In genomic region chr9:108055061-108055460, GRCm38 (mm10) we compare ENCODE assay signal across 30 mouse cellular contexts. TPM values are rescaled to one million over a fixed set of nuclear protein-coding genes. Genes with fewer than 3 reads are reported as not detected.
DNase-seq lines count a peak whose midpoint lies in the region; ATAC-seq and TF ChIP-seq lines count a peak whose summit lies in the region.
"Had no signal": no experiment of that assay in that cellular context is flagged by ENCODE, and none has a peak within 500 bp of the region (broad histone marks: within the 10 kb centered on the region; RNA-seq: fewer than 3 reads in every experiment).

No protein-coding gene starts in this region.

- TF ChIP-seq POLR2A in CH12.LX (IDR thresholded peaks at IDR 0.05; ENCODE audit: low read depth, low read length), result no peak

- H3K9ac ChIP-seq in embryonic facial prominence, embryonic 13.5 days, result 0 out of 2 replicates have a peak overlapping the region, but pooled peaks have one; percentile 33
- H3K9ac ChIP-seq in heart, embryonic 12.5 days, result 0 out of 2 replicates have a peak overlapping the region, but pooled peaks have one; percentile 23
- no peak overlapping the region for H3K9ac ChIP-seq in CH12.LX (ENCODE audit: insufficient read depth, low read depth)
- H3K9ac ChIP-seq: embryonic facial prominence, embryonic 12.5 days; hindbrain, embryonic 15.5 days; kidney, embryonic 15.5 days; limb, embryonic 13.5 days; liver, embryonic 14.5 days; lung, embryonic 15.5 days; midbrain, embryonic 12.5 days; neural tube, embryonic 13.5 days had no signal

- H3K4me3 ChIP-seq in embryonic facial prominence, embryonic 13.5 days, result no peak overlapping the region
- no peak overlapping the region for H3K4me3 ChIP-seq in embryonic facial prominence, embryonic 10.5 days
- H3K4me3 ChIP-seq in heart, embryonic 12.5 days, result no peak overlapping the region
- H3K4me3 ChIP-seq in CH12.LX (replicated peaks in 1 of 3; ENCODE audit: low read depth in 2 of 3, low read length in 2 of 3, poor library complexity in 1 of 3), result no peak overlapping the region
- H3K4me3 ChIP-seq: embryonic facial prominence, embryonic 12.5 days; erythroblast, embryonic 14.5 days; hindbrain, embryonic 10.5 days; hindbrain, embryonic 15.5 days; kidney, embryonic 15.5 days; left cerebral cortex, adult 2 months; limb, embryonic 13.5 days; lung, embryonic 15.5 days; midbrain, embryonic 12.5 days; neural tube, embryonic 13.5 days had no signal

- no peak for ATAC-seq in embryonic facial prominence, embryonic 13.5 days (ENCODE audit: insufficient number of reproducible peaks, insufficient read depth, low FRiP score, low TSS enrichment, low read depth)
- ATAC-seq in heart, embryonic 12.5 days (ENCODE audit: insufficient number of reproducible peaks, low FRiP score), result no peak
- ATAC-seq in granulocyte monocyte progenitor cell, adult 5-6 weeks (replicated peaks; ENCODE audit: poor library complexity, severe bottlenecking), result peak; percentile 22; the same call in 1 of the 2 replicates
- no peak for ATAC-seq in inflammation-experienced regulatory T-cells, adult 6 months
- ATAC-seq: forebrain, embryonic 16.5 days had no signal

- no peak overlapping the region for H3K27ac ChIP-seq in embryonic facial prominence, embryonic 13.5 days
- H3K27ac ChIP-seq in embryonic facial prominence, embryonic 10.5 days (replicated peaks), result no peak overlapping the region
- H3K27ac ChIP-seq in heart, embryonic 12.5 days (ENCODE audit: poor library complexity, severe bottlenecking), result no peak overlapping the region
- H3K27ac ChIP-seq in CH12.LX (ENCODE audit: insufficient read depth, low read depth), result no peak overlapping the region
- H3K27ac ChIP-seq: embryonic facial prominence, embryonic 12.5 days; hindbrain, embryonic 10.5 days; hindbrain, embryonic 15.5 days; kidney, embryonic 15.5 days; left cerebral cortex, adult 2 months; limb, embryonic 13.5 days; liver, embryonic 14.5 days; lung, embryonic 15.5 days; midbrain, embryonic 12.5 days; neural tube, embryonic 13.5 days had no signal

- no peak overlapping the region for H3K4me2 ChIP-seq in embryonic facial prominence, embryonic 13.5 days
- no peak overlapping the region for H3K4me2 ChIP-seq in heart, embryonic 12.5 days
- no peak overlapping the region for H3K4me2 ChIP-seq in CH12.LX (ENCODE audit: insufficient read depth, low read depth, poor library complexity, severe bottlenecking)
- H3K4me2 ChIP-seq: embryonic facial prominence, embryonic 12.5 days; heart, embryonic 11.5 days; hindbrain, embryonic 15.5 days; kidney, embryonic 15.5 days; limb, embryonic 13.5 days; lung, embryonic 15.5 days; midbrain, embryonic 12.5 days; neural tube, embryonic 13.5 days had no signal

- DNase-seq in embryonic facial prominence, embryonic 10.5 days (ENCODE audit: low spot score), result no peak
- no peak for DNase-seq in heart, postnatal 36 days
- DNase-seq in CH12.LX (ENCODE audit: extremely low read depth), result no peak
- DNase-seq in cerebellum, postnatal 14 days, result no peak
- DNase-seq: cerebellum, adult 8-10 months; gastrocnemius, postnatal 14 days; kidney, adult 18-20 months; right cerebral cortex, postnatal 4 days; thymus, postnatal 14 days had no signal

- dilution Hi-C loops in CH12.LX (cut with MboI; ENCODE audit: extremely low pct_ligation_motif_present, extremely low pct_unique_long_range_greater_than_20kb, low sequenced_read_pairs), result no loop called here

- intact Hi-C loops in heart, postnatal 36 days (cut with DNase I), result no loop called here

- no peaks in the 10 kb centered on the region for H3K9me3 ChIP-seq in embryonic facial prominence, embryonic 13.5 days
- no peaks in the 10 kb centered on the region for H3K9me3 ChIP-seq in embryonic facial prominence, embryonic 10.5 days
- no peaks in the 10 kb centered on the region for H3K9me3 ChIP-seq in heart, embryonic 12.5 days (replicated peaks)
- no peaks in the 10 kb centered on the region for H3K9me3 ChIP-seq in CH12.LX (replicated peaks; ENCODE audit: low read length)
- H3K9me3 ChIP-seq: embryonic facial prominence, embryonic 12.5 days; hindbrain, embryonic 10.5 days; hindbrain, embryonic 15.5 days; kidney, embryonic 15.5 days; limb, embryonic 13.5 days; lung, embryonic 15.5 days; midbrain, embryonic 12.5 days; neural tube, embryonic 13.5 days had no signal

- H3K79me2 ChIP-seq in CH12.LX (replicated peaks; ENCODE audit: control insufficient read depth, extremely low read depth, insufficient read depth, poor library complexity, severe bottlenecking), result no peaks in the 10 kb centered on the region

- in situ Hi-C loops in CH12.LX (cut with MboI; ENCODE audit: low pct_ligation_motif_present, low pct_unique_long_range_greater_than_20kb, low sequenced_read_pairs), result loop anchor here (5.0 kb wide), 1 partner anchor 88 kb away; no protein-coding TSS in a partner anchor

- no peak for TF ChIP-seq CTCF in CH12.LX (conservative IDR thresholded peaks at IDR 0.05 in 1 of 2, IDR thresholded peaks at IDR 0.05 in 1 of 2; ENCODE audit: low read depth in 2 of 2, low read length in 2 of 2)

- peaks cover 95% of the 10 kb centered on the region for H3K36me3 ChIP-seq in embryonic facial prominence, embryonic 13.5 days
- H3K36me3 ChIP-seq in embryonic facial prominence, embryonic 10.5 days (replicated peaks), result peaks cover 92% of the 10 kb centered on the region
- H3K36me3 ChIP-seq in heart, embryonic 12.5 days, result peaks cover 92% of the 10 kb centered on the region
- H3K36me3 ChIP-seq in CH12.LX (replicated peaks in 1 of 2; ENCODE audit: control insufficient read depth in 1 of 2, insufficient read depth in 1 of 2, low read length in 1 of 2), result peaks cover 92 to 98% of the 10 kb centered on the region in 2 experiments

- TF ChIP-seq EP300 in CH12.LX (IDR thresholded peaks at IDR 0.05; ENCODE audit: low read length), result no peak

- peaks cover 20% of the 10 kb centered on the region for H3K4me1 ChIP-seq in embryonic facial prominence, embryonic 13.5 days
- peaks cover 26% of the 10 kb centered on the region for H3K4me1 ChIP-seq in embryonic facial prominence, embryonic 10.5 days
- H3K4me1 ChIP-seq in heart, embryonic 12.5 days (replicated peaks), result peaks cover 24% of the 10 kb centered on the region
- peaks cover under 1 to 18% of the 10 kb centered on the region in 2 experiments; a peak in 2 of 4 replicates for H3K4me1 ChIP-seq in CH12.LX (ENCODE audit: control insufficient read depth in 1 of 2, insufficient read depth in 2 of 2)

- no peak for TF ChIP-seq RAD21 in CH12.LX (IDR thresholded peaks at IDR 0.05; ENCODE audit: low read depth, low read length)

- no peaks in the 10 kb centered on the region for H3K27me3 ChIP-seq in embryonic facial prominence, embryonic 13.5 days
- H3K27me3 ChIP-seq in embryonic facial prominence, embryonic 10.5 days (replicated peaks; ENCODE audit: low read depth, poor library complexity, severe bottlenecking), result no peaks in the 10 kb centered on the region
- no peaks in the 10 kb centered on the region for H3K27me3 ChIP-seq in heart, embryonic 12.5 days (replicated peaks)
- no peaks in the 10 kb centered on the region for H3K27me3 ChIP-seq in CH12.LX (replicated peaks)
- H3K27me3 ChIP-seq: embryonic facial prominence, embryonic 12.5 days; hindbrain, embryonic 15.5 days; kidney, embryonic 15.5 days; limb, embryonic 13.5 days; lung, embryonic 15.5 days; midbrain, embryonic 12.5 days; neural tube, embryonic 13.5 days had no signal

- WGBS in embryonic facial prominence, embryonic 13.5 days, result 88% methylated on average over 1 of the region's 1 CpGs
- WGBS in embryonic facial prominence, embryonic 10.5 days, result 72% methylated on average over 1 of the region's 1 CpGs
- 57% methylated on average over 1 of the region's 1 CpGs for WGBS in heart, embryonic 12.5 days

RNA-seq across cellular contexts. Expression of gene Amigo3, which starts 2.1 kb away (rescaled TPM):
- polyA plus RNA-seq in embryonic facial prominence, embryonic 13.5 days (2015; fragmentation: Nextera tagmentation; extraction: Ambion mirVana), result 3.4 and 3.7 TPM in 2 replicates
- 2.7 and 2.8 TPM in 2 replicates for polyA plus RNA-seq in embryonic facial prominence, embryonic 10.5 days (2016; fragmentation: Nextera tagmentation; extraction: Ambion mirVana)
- polyA plus RNA-seq in heart, embryonic 12.5 days (2016; fragmentation: Nextera tagmentation; extraction: Ambion mirVana), result 2.4 and 3.1 TPM in 2 replicates
- total RNA-seq in heart, postnatal 36 days (2021), result 1 to 10 TPM; 1.1 to 1.4 TPM
- total RNA-seq in CH12.LX (2012; rRNA removed) (2.0 and 3.1 TPM in 2 replicates), CH12.LX (2014; rRNA removed) (1.7 and 2.2 TPM in 2 replicates)
- 3.3 and 4.4 TPM in 2 replicates for polyA plus RNA-seq in CH12.LX (2012; ENCODE audit: insufficient read length, low read depth)
- total RNA-seq in granulocyte monocyte progenitor cell, adult 5-6 weeks (2014; fragmentation: Nextera tagmentation), result 2.2 and 3.4 TPM in 2 replicates
- total RNA-seq in granulocyte monocyte progenitor cell, adult 5-6 weeks (2017), result 2.2 and 3.1 TPM in 2 replicates
- 1 to 10 TPM in 2 of 3 experiments, under 1 TPM in 1; 0.69 to 3.9 (median 1.9) TPM for polyA plus RNA-seq in inflammation-experienced regulatory T-cells, adult 6 months (2017; shearing (Covaris generic))

RNA-seq across cellular contexts. Expression of gene Gmppb, which starts 6.0 kb away (rescaled TPM):
- polyA plus RNA-seq in embryonic facial prominence, embryonic 13.5 days (2015; fragmentation: Nextera tagmentation; extraction: Ambion mirVana), result 27.4 and 31.5 TPM in 2 replicates
- polyA plus RNA-seq in embryonic facial prominence, embryonic 10.5 days (2016; fragmentation: Nextera tagmentation; extraction: Ambion mirVana), result 23.3 and 26.1 TPM in 2 replicates
- polyA plus RNA-seq in heart, embryonic 12.5 days (2016; fragmentation: Nextera tagmentation; extraction: Ambion mirVana), result 23.2 and 24.5 TPM in 2 replicates
- total RNA-seq in heart, postnatal 36 days (2021), result 10 to 100 TPM in 1 of 2 experiments, 1 to 10 TPM in 1; 8.4 to 10.4 TPM
- total RNA-seq in CH12.LX (2012; rRNA removed), result 20.9 and 33.4 TPM in 2 replicates
- 17.9 and 18.4 TPM in 2 replicates for total RNA-seq in CH12.LX (2014; rRNA removed)
- 19.2 and 21.8 TPM in 2 replicates for polyA plus RNA-seq in CH12.LX (2012; ENCODE audit: insufficient read length, low read depth)
- 14.1 and 15.1 TPM in 2 replicates for total RNA-seq in granulocyte monocyte progenitor cell, adult 5-6 weeks (2014; fragmentation: Nextera tagmentation)
- total RNA-seq in granulocyte monocyte progenitor cell, adult 5-6 weeks (2017), result 16.1 and 41.8 TPM in 2 replicates
- polyA plus RNA-seq in inflammation-experienced regulatory T-cells, adult 6 months (2017; shearing (Covaris generic)), result 10 to 100 TPM; 15.2 to 19.6 (median 18.4) TPM

RNA-seq across cellular contexts. Expression of gene Mst1, which starts 25.2 kb away (rescaled TPM):
- 0.38 and 1.0 TPM in 2 replicates for polyA plus RNA-seq in embryonic facial prominence, embryonic 13.5 days (2015; fragmentation: Nextera tagmentation; extraction: Ambion mirVana)
- 0.43 and 0.69 TPM in 2 replicates for polyA plus RNA-seq in embryonic facial prominence, embryonic 10.5 days (2016; fragmentation: Nextera tagmentation; extraction: Ambion mirVana)
- 0.31 and 0.37 TPM in 2 replicates for polyA plus RNA-seq in heart, embryonic 12.5 days (2016; fragmentation: Nextera tagmentation; extraction: Ambion mirVana)
- total RNA-seq in heart, postnatal 36 days (2021), result not detected
- total RNA-seq in CH12.LX (2012; rRNA removed) (33.2 and 59.6 TPM in 2 replicates), CH12.LX (2014; rRNA removed) (16.9 and 19.6 TPM in 2 replicates)
- 19.7 and 21.4 TPM in 2 replicates for polyA plus RNA-seq in CH12.LX (2012; ENCODE audit: insufficient read length, low read depth)
- total RNA-seq in granulocyte monocyte progenitor cell, adult 5-6 weeks (2014; fragmentation: Nextera tagmentation), result 0.67 TPM in 1 of 2 replicates, not detected in the other
- 0.34 and 1.6 TPM in 2 replicates for total RNA-seq in granulocyte monocyte progenitor cell, adult 5-6 weeks (2017)
- polyA plus RNA-seq in inflammation-experienced regulatory T-cells, adult 6 months (2017; shearing (Covaris generic)), result under 1 TPM in 2 of 3 experiments, not detected in 1; 0.67 to 0.87 TPM
- total RNA-seq: gastrocnemius, postnatal 14 days; layer of hippocampus, adult 18-20 months; layer of hippocampus, postnatal 14 days; left cerebral cortex, adult 2 months; left cerebral cortex, postnatal 25 days had no signal
- polyA plus RNA-seq: forebrain, embryonic 16.5 days; heart, postnatal 0 days had no signal

RNA-seq across cellular contexts. Expression of gene Rnf123, which starts 28.1 kb away (rescaled TPM):
- polyA plus RNA-seq in embryonic facial prominence, embryonic 13.5 days (2015; fragmentation: Nextera tagmentation; extraction: Ambion mirVana), result 31.2 and 36.2 TPM in 2 replicates
- 32.7 and 34.1 TPM in 2 replicates for polyA plus RNA-seq in embryonic facial prominence, embryonic 10.5 days (2016; fragmentation: Nextera tagmentation; extraction: Ambion mirVana)
- polyA plus RNA-seq in heart, embryonic 12.5 days (2016; fragmentation: Nextera tagmentation; extraction: Ambion mirVana), result 32.8 and 37.0 TPM in 2 replicates
- 10 to 100 TPM; 94.2 to 97.4 TPM for total RNA-seq in heart, postnatal 36 days (2021)
- total RNA-seq in CH12.LX (2012; rRNA removed) (28.8 and 32.3 TPM in 2 replicates), CH12.LX (2014; rRNA removed) (6.6 and 10.0 TPM in 2 replicates)
- 40.4 and 50.0 TPM in 2 replicates for polyA plus RNA-seq in CH12.LX (2012; ENCODE audit: insufficient read length, low read depth)
- 64.5 and 75.3 TPM in 2 replicates for total RNA-seq in granulocyte monocyte progenitor cell, adult 5-6 weeks (2014; fragmentation: Nextera tagmentation)
- 29.7 and 30.3 TPM in 2 replicates for total RNA-seq in granulocyte monocyte progenitor cell, adult 5-6 weeks (2017)
- polyA plus RNA-seq in inflammation-experienced regulatory T-cells, adult 6 months (2017; shearing (Covaris generic)), result 10 to 100 TPM; 36.0 to 83.5 (median 66.3) TPM

RNA-seq across cellular contexts. Expression of gene Apeh, which starts 39.3 kb away (rescaled TPM):
- 40.8 and 45.6 TPM in 2 replicates for polyA plus RNA-seq in embryonic facial prominence, embryonic 13.5 days (2015; fragmentation: Nextera tagmentation; extraction: Ambion mirVana)
- polyA plus RNA-seq in embryonic facial prominence, embryonic 10.5 days (2016; fragmentation: Nextera tagmentation; extraction: Ambion mirVana), result 68.3 and 72.8 TPM in 2 replicates
- 48.0 and 51.1 TPM in 2 replicates for polyA plus RNA-seq in heart, embryonic 12.5 days (2016; fragmentation: Nextera tagmentation; extraction: Ambion mirVana)
- 10 to 100 TPM; 38.6 to 50.2 TPM for total RNA-seq in heart, postnatal 36 days (2021)
- total RNA-seq in CH12.LX (2012; rRNA removed), result 69.5 and 75.6 TPM in 2 replicates
- total RNA-seq in CH12.LX (2014; rRNA removed), result 28.8 and 36.2 TPM in 2 replicates
- polyA plus RNA-seq in CH12.LX (2012; ENCODE audit: insufficient read length, low read depth), result 53.2 and 66.6 TPM in 2 replicates
- total RNA-seq in granulocyte monocyte progenitor cell, adult 5-6 weeks (2014; fragmentation: Nextera tagmentation), result 72.6 and 79.0 TPM in 2 replicates
- 75.8 and 83.2 TPM in 2 replicates for total RNA-seq in granulocyte monocyte progenitor cell, adult 5-6 weeks (2017)
- polyA plus RNA-seq in inflammation-experienced regulatory T-cells, adult 6 months (2017; shearing (Covaris generic)), result 10 to 100 TPM; 35.3 to 52.6 (median 45.0) TPM

Comparison
In these comparisons a context has a peak if more than half of its experiments do, and no peak if none do; other contexts are left out.
1. RNA of gene Mst1, which starts 25.2 kb away (polyA plus RNA-seq): 19.7 to 21.4 TPM in CH12.LX; 0.43 to 0.69 TPM in embryonic facial prominence, embryonic 10.5 days, 0.67 to 0.87 TPM in inflammation-experienced regulatory T-cells, adult 6 months, 0.38 to 1.0 TPM in embryonic facial prominence, embryonic 13.5 days and 0.31 to 0.37 TPM in heart, embryonic 12.5 days; every median in the first group is over 10 times any median in the second.